Mouse (Mus musculus) hindbrain, embryonic 14.5 days (tissue): ENCODE measurements at regions not wholly inside any gene's neighbourhood (a gene's known extent, or its start where the extent isn't known, plus 50 kb on each side); places are given as distances from the start of the nearest gene placed in this dataset.
A peak's percentile ranks its signal among the peaks of the same experiment; 100 is the strongest.

Source experiments
- ATAC-seq: fragments of 200-750 bp; cut with Nextera tagmentation; 2 replicates; pipeline ENCODE4 v1.8.0; 2017; ENCODE audit warnings: moderate number of reproducible peaks, mild to moderate bottlenecking, moderate TSS enrichment, moderate library complexity; ENCODE audit not compliant: low FRiP score
- DNase-seq: peaks from one replicate; pipeline ENCODE4 v3.0.0-alpha.2; 2015; ENCODE audit warnings: low spot score
- H3K27ac ChIP-seq: fragments of 300-500 bp; sonication (generic); 2 replicates; pipeline ENCODE4 v1.5.1; 2014; ENCODE audit warnings: mild to moderate bottlenecking, moderate library complexity
- H3K27me3 ChIP-seq: fragments of 300-500 bp; sonication (generic); 2 replicates; pipeline ENCODE4 v1.6.1; 2014; ENCODE audit warnings: mild to moderate bottlenecking, low read length, mixed read lengths; ENCODE audit not compliant: control insufficient read depth, insufficient read depth
- H3K36me3 ChIP-seq: fragments of 300-500 bp; sonication (generic); replicated peaks from 2 replicates; pipeline ENCODE4 v1.6.1; 2014; ENCODE audit not compliant: control insufficient read depth, insufficient read depth
- H3K4me1 ChIP-seq: fragments of 300-500 bp; sonication (generic); replicated peaks from 2 replicates; pipeline ENCODE4 v1.6.1; 2014; ENCODE audit warnings: antibody characterized with exemption, low read length, mixed read lengths; ENCODE audit not compliant: control insufficient read depth, insufficient read depth
- H3K4me2 ChIP-seq: fragments of 300-500 bp; sonication (generic); replicated peaks from 2 replicates; pipeline ENCODE4 v1.6.1; 2014; ENCODE audit warnings: mild to moderate bottlenecking, moderate library complexity
- H3K4me3 ChIP-seq: fragments of 300-500 bp; sonication (generic); replicated peaks from 2 replicates; pipeline ENCODE4 v1.5.1; 2014; ENCODE audit warnings: mild to moderate bottlenecking, low read length
- H3K9ac ChIP-seq: fragments of 300-500 bp; sonication (generic); 2 replicates; pipeline ENCODE4 v1.6.1; 2014
- H3K9me3 ChIP-seq: fragments of 300-500 bp; sonication (generic); 2 replicates; pipeline ENCODE4 v1.6.1; 2016; ENCODE audit warnings: low read length; ENCODE audit not compliant: control insufficient read depth
- WGBS: fragments of 180-500 bp; shearing (Covaris S2); extraction: QIAGEN DNeasy Blood & Tissue Kit; methylation state at CpG from one replicate; pipeline ENCODE4 v1.1.7; 2014; 5-methylcytosine and 5-hydroxymethylcytosine counted together

DNA sequence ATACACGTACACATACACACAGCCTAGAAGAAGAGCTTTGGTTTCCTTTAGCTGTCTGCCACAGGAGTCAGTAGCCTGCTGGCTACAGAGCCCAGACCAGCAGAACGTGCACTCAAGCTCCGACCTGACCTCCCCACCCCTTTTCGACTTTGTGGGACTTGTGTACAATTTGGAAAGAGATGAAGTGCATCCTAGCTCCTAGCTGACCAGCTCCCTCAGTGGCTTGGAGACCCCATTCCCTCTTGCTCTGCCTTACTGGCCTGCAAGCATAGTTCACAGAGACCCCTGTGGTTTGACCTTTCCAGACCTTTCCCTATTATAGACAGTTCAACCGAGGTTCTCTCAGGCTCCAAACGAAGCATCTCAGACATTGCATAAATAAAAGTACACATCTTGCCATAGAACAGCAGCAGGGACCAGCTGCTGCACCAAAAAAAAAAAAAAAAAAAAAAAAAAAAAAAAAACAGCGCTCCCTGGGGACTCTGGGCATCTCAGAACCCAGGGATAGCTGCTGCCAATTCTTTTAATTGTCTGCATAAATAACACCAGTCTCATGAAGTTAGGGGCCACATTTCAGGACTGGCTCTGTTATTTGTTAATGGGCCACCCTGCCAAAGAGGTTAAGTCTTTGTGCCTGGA is 188.2 kb upstream of the Ankrd55 start:
- 26% methylated on average over 7 of the region's 7 CpGs for WGBS
- H3K9ac ChIP-seq = peak overlapping the region; percentile 69
- peak overlapping the region; percentile 67 for H3K4me2 ChIP-seq
- peaks cover 12% of the 10 kb centered on the region for H3K4me1 ChIP-seq
- 0 out of 2 replicates have a peak, but pooled peaks have one; percentile 16 for ATAC-seq
- no peaks in the 10 kb centered on the region for H3K27me3 ChIP-seq
- peak overlapping the region; percentile 86 for H3K27ac ChIP-seq
- no peaks in the 10 kb centered on the region for H3K9me3 ChIP-seq
- peak overlapping the region; percentile 42 for H3K4me3 ChIP-seq
- no peaks in the 10 kb centered on the region for H3K36me3 ChIP-seq
- no peak for DNase-seq

DNA sequence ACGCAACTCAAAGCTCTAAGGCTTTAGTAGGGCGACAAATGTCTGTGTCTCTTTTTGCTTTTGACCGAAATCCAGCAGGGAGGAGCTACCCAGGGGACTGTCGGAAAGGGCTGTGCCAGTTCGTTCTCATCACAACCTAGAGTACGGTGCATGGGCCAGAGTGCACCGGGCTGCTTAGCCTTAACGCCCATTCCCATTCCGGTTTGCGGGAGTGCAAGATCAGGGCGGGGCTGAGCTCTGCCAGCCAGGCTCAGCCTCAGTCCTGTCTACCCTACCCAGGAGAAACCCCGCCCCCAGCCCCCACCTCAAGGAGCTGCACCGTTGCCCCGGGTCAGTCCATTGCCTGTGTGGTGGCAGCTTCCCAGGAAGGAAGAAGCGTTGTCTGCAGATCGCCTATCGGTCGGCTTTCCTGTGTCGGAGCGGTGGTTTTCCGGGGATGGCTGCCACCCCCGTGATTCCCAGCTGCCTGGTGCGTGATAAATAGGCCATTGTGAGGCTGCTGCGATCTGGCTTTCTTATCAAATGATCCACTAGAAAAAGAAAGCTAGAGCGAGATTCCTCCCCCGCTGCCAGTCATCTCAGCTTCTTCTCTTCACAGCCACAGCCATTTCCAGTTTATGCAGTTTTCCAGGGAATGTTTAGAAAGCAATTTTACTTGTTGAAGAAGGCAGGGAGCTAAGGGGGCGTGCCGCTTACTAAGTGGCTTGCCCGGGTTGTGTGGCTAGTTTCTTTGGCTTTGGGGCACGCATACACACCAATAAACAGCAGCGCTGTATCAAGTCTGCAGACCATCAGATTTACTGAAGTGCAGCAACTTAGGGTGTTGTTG is 187.4 kb upstream of the Ankrd55 start:
- Histone ChIP-seq H3K4me2 (peak overlapping the region; percentile 67), H3K9ac (peak overlapping the region; percentile 69), H3K27ac (peak overlapping the region; percentile 86), H3K4me3 (peak overlapping the region; percentile 42), H3K9me3 (no peaks in the 10 kb centered on the region), H3K36me3 (no peaks in the 10 kb centered on the region), H3K4me1 (peaks cover 12% of the 10 kb centered on the region), H3K27me3 (no peaks in the 10 kb centered on the region)
- 2% methylated on average over 31 of the region's 31 CpGs for WGBS
- DNase-seq (peak; percentile 71), ATAC-seq (peak; percentile 93)

DNA sequence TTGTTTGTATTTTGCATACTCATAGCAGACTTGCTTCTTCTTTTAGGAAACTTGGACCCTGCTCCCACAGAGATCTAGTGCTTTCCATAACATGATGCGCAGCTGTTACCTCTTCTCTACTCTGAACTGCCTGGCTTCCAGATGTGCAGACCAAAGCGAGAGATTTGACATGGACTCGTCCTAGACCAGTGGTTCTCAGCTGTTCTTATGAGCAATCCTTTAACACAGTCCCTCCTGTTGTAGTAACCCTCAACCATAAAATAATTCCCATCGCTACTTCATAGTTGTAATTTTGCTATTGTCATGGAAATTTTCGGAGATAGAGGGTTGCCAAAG is 186.9 kb upstream of the Ankrd55 start:
- H3K27ac ChIP-seq = peak overlapping the region; percentile 86
- peak; percentile 24 for DNase-seq
- H3K36me3 ChIP-seq = no peaks in the 10 kb centered on the region
- peak overlapping the region; percentile 42 for H3K4me3 ChIP-seq
- peaks cover 12% of the 10 kb centered on the region for H3K4me1 ChIP-seq
- no peaks in the 10 kb centered on the region for H3K9me3 ChIP-seq
- 25% methylated on average over 5 of the region's 5 CpGs for WGBS
- H3K27me3 ChIP-seq = no peaks in the 10 kb centered on the region
- peak overlapping the region; percentile 69 for H3K9ac ChIP-seq
- no peak for ATAC-seq
- peak overlapping the region; percentile 67 for H3K4me2 ChIP-seq

DNA sequence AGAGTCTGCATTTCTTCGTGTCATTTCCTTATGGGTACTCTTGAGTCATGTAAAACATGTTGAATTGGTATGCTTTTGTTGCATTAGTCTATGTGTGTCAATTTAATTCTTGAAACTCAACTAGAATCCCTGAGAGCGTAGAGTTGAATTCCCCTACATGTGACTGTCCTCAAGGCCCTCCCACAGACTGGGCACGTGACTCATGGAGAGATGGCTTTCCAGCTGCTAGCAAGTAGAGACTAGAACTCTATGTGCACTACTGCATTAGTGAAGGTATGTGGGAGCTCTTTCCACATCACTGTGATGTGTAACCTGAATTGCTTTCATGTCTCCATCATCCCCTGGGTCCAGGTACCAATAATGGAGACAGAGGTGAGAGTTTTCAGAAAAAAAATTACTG is 182.3 kb upstream of the Ankrd55 start:
- H3K27me3 ChIP-seq = no peaks in the 10 kb centered on the region
- WGBS = 93% methylated on average over 3 of the region's 3 CpGs
- H3K9me3 ChIP-seq = no peaks in the 10 kb centered on the region
- no peak overlapping the region for H3K4me2 ChIP-seq
- H3K36me3 ChIP-seq = no peaks in the 10 kb centered on the region
- H3K4me3 ChIP-seq = no peak overlapping the region
- H3K9ac ChIP-seq = no peak overlapping the region
- peaks cover 8% of the 10 kb centered on the region; the same call in 1 of the 2 replicates for H3K4me1 ChIP-seq
- H3K27ac ChIP-seq = no peak overlapping the region
- ATAC-seq (no peak), DNase-seq (no peak)

DNA sequence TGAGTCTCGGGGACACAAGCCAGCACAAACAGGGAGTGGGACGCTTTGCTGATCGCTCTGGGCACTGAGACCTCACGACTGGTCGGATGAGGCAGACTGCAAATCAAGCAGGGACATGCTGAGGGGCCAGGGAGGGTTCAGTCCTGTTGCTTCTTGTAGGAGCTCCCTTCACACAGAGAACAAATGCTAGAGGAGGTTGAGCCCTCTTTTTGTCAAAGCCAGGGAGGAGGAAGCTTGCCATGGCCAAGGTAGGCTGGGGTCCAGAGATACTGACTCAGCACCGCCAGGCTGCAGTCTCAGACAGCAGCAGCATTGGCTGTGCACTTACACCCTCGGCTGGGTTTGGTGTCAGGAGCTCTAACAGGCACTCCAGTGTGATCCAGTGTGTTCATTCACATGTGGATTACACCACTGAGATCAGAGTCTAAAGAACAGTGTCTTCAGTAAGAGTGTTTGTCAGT is 173.5 kb upstream of the Ankrd55 start:
- no peak overlapping the region for H3K4me2 ChIP-seq
- 0 out of 2 replicates have a peak, but pooled peaks cover 4% of the 10 kb centered on the region for H3K4me1 ChIP-seq
- WGBS = 87% methylated on average over 7 of the region's 7 CpGs
- no peak overlapping the region for H3K4me3 ChIP-seq
- H3K27me3 ChIP-seq = no peaks in the 10 kb centered on the region
- no peak overlapping the region for H3K27ac ChIP-seq
- H3K36me3 ChIP-seq = no peaks in the 10 kb centered on the region
- ATAC-seq (no peak), DNase-seq (no peak)
- H3K9ac ChIP-seq = no peak overlapping the region
- H3K9me3 ChIP-seq = no peaks in the 10 kb centered on the region

DNA sequence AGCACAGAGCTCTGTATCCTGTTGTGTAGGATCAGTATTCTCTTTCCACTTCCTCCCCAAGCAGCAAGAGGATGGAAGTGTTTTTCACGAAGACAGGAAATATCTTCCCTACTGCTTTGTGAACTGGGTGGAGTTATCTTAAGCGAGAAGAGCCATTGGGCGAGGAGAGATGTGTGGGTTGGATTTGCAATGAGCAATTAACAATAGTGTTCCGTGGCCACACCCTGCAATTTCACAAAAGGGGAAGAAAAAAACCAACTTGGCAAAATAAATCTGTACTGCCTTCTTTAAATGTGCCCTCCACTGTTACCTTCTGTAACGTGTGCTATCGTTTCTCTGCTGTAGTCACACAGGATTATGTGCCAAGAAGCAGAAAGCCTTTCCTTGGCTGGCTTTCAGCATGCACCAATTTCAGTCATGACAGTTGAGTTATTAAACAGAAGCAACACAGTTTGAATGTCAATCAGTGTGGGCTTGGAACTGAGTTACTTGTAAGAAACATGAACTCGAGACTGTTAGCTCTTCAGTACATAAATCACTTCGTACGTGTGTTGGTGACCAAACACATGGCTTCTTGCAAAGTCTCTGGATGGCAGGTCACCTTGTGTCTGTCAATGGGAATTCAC is 172.0 kb upstream of the Ankrd55 start:
- Histone ChIP-seq H3K9me3 (no peaks in the 10 kb centered on the region), H3K27me3 (no peaks in the 10 kb centered on the region), H3K36me3 (no peaks in the 10 kb centered on the region), H3K4me1 (0 out of 2 replicates have a peak, but pooled peaks cover 11% of the 10 kb centered on the region), H3K4me3 (no peak overlapping the region), H3K9ac (no peak overlapping the region), H3K27ac (peak overlapping the region; percentile 34; the same call in 1 of the 2 replicates), H3K4me2 (no peak overlapping the region)
- DNase-seq = peak; percentile 47
- no peak for ATAC-seq
- WGBS = 71% methylated on average over 9 of the region's 9 CpGs

DNA sequence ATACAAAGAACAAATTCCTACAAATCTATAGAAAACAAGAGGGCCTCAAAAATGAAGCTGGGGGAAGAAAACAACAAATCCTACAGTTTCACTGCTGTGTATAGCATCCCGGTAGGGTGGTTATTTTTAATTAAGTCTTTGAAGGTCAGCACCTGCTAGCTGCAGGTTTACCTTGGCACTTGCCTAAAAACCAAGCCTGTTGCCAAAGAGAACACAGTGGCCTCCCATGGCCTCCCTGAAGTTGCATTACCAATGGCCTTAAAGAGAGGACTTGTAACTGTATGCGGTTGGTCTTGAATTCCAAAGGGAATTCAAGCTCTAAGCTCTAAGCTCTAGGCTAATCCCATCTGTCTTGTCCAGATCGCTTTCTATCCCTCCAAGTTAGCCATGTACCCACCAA is 169.7 kb upstream of the Ankrd55 start:
- H3K9ac ChIP-seq = no peak overlapping the region
- DNase-seq = no peak

DNA sequence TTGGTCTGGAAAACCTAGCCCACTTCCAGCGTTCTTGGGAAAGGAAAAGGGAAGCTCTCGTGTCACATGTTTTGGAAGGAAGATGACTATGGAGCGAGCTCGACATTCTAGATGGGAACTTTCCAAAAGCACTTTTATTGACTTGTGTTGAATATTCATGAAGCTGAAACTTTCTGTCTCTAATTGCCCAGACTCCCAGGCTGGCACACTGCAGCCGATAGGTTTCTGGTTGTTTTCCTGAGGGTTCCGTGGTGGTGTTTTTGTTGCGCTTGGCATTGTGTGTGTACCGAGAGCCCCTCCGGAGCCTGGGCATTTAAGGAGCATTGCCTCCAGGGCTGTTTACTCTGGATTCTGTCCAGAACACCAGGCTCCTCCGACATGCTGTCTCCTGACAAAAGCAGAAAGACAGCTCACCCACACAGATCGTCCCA is 168.6 kb upstream of the Ankrd55 start:
- 0 out of 2 replicates have a peak, but pooled peaks cover 11% of the 10 kb centered on the region for H3K4me1 ChIP-seq
- no peaks in the 10 kb centered on the region for H3K9me3 ChIP-seq
- DNase-seq (peak; percentile 49), ATAC-seq (peak; percentile 68; the same call in 1 of the 2 replicates)
- no peak overlapping the region for H3K9ac ChIP-seq
- H3K4me3 ChIP-seq = no peak overlapping the region
- H3K27me3 ChIP-seq = no peaks in the 10 kb centered on the region
- no peaks in the 10 kb centered on the region for H3K36me3 ChIP-seq
- H3K27ac ChIP-seq = no peak overlapping the region
- WGBS = 39% methylated on average over 11 of the region's 11 CpGs
- no peak overlapping the region for H3K4me2 ChIP-seq

More for the DNA sequence above, 169.7 kb upstream of the Ankrd55 start:
- H3K36me3 ChIP-seq = no peaks in the 10 kb centered on the region
- H3K27ac ChIP-seq = no peak overlapping the region
- no peak overlapping the region for H3K4me2 ChIP-seq
- no peak overlapping the region for H3K4me3 ChIP-seq
- WGBS = 87% methylated on average over 3 of the region's 3 CpGs
- H3K9me3 ChIP-seq = no peaks in the 10 kb centered on the region
- H3K4me1 ChIP-seq = 0 out of 2 replicates have a peak, but pooled peaks cover 11% of the 10 kb centered on the region
- H3K27me3 ChIP-seq = no peaks in the 10 kb centered on the region
- no peak for ATAC-seq

DNA sequence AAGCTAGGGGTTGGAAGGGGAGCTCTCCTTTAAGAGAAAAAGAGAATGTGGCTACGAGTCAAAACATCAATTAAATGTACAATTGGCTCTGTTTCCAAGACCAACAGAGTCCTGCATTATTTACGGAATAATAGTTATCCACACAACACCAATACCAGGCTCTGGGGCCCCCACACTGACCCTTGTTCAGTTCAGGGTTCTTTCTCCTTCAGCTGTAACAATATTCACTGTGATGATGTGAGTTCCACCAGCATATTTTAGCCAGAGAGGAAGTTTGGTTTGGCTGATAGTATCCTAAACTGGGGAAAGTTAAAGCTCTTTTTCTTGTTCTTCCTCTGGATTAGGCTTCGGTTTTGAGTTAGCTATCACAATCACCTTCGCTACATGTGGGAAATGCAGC is 167.9 kb upstream of the Ankrd55 start:
- H3K9me3 ChIP-seq = no peaks in the 10 kb centered on the region
- no peak for DNase-seq

More for the DNA sequence above, 167.9 kb upstream of the Ankrd55 start:
- WGBS = 58% methylated on average over 4 of the region's 4 CpGs
- no peaks in the 10 kb centered on the region for H3K27me3 ChIP-seq
- no peak overlapping the region for H3K4me2 ChIP-seq
- no peak overlapping the region for H3K4me3 ChIP-seq
- H3K9ac ChIP-seq = no peak overlapping the region
- 0 out of 2 replicates have a peak, but pooled peaks cover 11% of the 10 kb centered on the region for H3K4me1 ChIP-seq
- H3K36me3 ChIP-seq = no peaks in the 10 kb centered on the region
- ATAC-seq = no peak
- no peak overlapping the region for H3K27ac ChIP-seq
